Mouse (Mus musculus): ENCODE data around the gene 1700001O22Rik.

DNA sequence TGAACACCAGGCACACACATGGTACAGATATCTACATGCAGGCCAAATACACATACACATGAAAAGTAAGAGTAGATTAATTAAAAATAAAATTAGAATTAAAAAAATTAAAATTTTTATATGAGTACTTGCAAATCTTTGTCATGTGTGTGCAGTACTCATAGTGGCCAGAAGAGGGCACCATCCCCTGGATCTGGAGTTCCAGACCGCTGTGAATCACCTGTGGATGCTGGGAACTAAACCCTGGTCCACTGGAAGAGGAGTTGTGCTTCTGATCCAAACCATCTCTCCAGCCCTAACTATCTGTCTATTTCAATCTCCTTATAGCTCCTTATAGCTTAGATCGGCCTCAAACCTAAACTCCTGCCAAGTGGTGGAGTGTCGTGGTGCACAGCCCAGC lies 17.6 kb upstream of the 1700001O22Rik start:
- TF ChIP-seq CTCF (IDR thresholded peaks at IDR 0.05) (peak; percentile 58), POLR2A (IDR thresholded peaks at IDR 0.05; ENCODE audit: insufficient read depth, low read depth, low read length) (no peak), EP300 (IDR thresholded peaks at IDR 0.05; ENCODE audit: insufficient read depth, low read depth, low read length) (no peak)
